Mouse (Mus musculus) heart, adult 9 months (tissue): ENCODE measurements around the gene Xylb.
A peak's percentile ranks its signal among the peaks of the same experiment; 100 is the strongest.

ENCODE experiments used
- DNase-seq, 2 experiments: peaks; one replicate each; pipeline ENCODE4 v3.0.0; 2022; ENCODE audit warnings: low spot score in 2 of 2

Xylb gene

GRCm38 (mm10) chr9:119401801-119402214 is 44.6 kb downstream of the Xylb start, which contains the start of gene Acvr2b:
Acvr2b (plus strand) TSS chr9:119402118.
- DNase-seq: peak; percentile 91 to 94

DNA sequence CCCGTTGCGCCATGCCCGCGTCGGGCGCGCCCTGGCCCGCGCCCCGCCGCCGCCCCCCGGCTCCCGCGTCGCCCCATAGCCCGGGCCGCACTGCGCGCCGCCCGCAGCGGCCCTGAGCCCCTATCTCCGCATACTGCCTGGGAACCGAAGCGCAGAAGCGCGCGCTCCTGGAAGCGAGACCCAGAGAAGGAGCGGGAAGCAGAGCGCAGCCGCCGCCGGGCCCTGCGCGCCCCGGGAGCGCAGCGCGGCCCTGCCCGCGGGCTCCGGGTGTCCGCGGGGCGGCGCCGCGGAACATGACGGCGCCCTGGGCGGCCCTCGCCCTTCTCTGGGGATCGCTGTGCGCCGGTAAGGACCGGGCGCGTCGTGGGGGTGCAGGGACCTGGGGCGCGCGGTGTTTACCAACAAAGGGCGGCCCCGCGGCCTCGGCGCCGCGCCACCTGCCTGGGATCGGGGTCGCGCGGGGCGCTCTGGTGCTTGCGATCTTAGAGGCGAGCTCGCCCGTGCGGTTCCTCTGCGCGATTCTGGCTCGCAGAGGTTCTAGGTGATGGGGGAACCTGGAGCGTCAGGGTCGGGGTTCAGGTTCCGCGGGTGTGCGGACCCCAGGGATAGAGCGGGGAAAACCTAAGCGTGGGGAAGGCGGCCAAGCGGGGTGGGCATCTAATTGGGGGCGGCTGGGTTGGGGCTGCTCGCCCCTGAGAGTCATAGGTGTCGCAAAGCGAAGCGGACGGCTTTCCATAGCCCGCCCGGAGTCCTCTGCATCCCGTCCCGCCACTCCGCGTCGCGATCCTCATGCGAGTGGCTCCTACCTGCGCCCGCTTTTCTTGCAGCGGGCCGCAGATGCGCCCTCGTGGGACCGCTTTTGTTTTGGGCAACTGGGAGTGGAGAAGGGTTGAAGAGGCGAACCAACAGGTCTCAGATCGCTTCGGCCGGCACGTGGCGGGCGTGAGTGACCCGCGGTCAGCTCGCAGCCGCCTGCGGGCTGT is 45.4 kb downstream of the Xylb start:
- peak in 1 of 2 experiments; percentile 57 for DNase-seq

DNA sequence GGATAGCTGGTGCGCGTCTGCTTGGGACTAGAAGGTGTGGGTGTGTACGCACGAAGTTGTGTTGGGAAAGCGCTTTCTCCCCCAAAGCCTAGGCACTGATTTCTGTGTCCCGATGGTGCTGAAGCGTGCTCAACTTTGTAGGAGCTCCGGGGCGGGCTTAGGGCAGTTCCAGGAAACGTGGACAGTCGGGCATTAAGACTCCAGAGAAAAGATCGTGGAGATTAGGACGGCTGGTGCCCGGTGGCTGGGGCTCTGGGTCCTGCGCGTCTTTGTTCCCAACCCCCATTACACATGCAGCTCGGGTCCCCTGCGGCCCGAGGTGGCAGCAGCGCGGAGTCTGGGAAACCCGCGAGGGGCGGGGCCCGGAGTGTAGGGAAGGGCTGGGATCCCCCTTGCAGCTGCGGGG is 46.1 kb downstream of the Xylb start:
- peak; percentile 27 to 47 for DNase-seq

GRCm38 (mm10) chr9:119404090-119404489 is 46.9 kb downstream of the Xylb start:
- DNase-seq: no peak

DNA sequence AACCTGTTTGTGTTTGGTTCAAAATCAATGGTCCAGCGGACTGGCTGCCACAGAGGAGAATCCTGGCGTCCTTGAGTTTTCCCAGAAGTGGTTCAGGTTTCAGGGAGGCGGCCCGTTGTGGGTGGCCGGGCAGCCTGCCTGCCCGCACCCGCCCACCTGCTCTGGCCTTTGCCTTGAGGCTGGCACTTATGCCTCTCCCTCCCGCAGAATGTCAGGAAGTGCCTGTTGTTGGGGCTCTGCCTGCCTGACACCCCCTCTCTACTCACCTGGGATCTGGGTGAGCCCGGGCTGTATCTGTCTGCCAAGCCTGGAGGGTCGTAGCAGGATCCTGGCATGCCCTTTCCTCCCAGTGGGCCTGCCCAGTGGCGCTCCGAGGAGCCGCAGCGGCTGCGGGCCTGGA is 50.7 kb downstream of the Xylb start:
- no peak for DNase-seq

- DNase-seq: no peak
Measured at GRCm38 (mm10) chr9:119408898-119409664, 51.9 kb downstream of the Xylb start.

GRCm38 (mm10) chr9:119409864-119410263 is 52.7 kb downstream of the Xylb start:
- DNase-seq: no peak

GRCm38 (mm10) chr9:119418025-119418424 is 60.8 kb downstream of the Xylb start:
- no peak for DNase-seq

DNA sequence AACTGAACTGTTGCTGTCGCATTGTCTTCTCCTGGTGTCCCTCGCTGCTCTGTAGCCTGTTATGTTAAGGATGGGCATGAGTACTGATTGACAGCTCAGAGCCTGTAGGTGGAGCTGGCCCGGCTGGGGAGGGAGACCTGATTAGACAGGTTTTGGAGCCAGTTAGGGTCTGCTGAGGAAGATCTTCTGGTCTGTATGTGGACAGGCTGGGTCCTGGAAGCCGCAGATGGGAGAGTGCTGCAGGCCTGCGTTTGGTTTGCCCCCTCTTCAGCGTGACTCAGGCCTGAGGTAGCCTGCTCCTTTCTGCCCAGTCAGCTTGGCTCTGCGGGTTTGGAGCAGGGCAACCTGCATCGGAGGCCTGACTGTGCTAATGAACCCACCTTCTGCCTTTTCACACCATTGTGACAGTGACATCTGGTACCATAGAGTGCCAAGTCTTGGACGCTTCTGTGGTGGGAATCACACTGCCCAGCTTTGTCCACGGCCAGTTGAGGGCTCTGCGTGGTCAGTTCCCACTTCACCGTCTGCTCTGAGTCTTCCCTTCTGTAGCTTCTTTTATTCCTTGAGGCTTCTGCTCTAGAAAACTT is 62.8 kb downstream of the Xylb start:
- DNase-seq: no peak

- DNase-seq: peak; percentile 75 to 77
Measured at GRCm38 (mm10) chr9:119425217-119425975, 68.2 kb downstream of the Xylb start.

GRCm38 (mm10) chr9:119425976-119426415 is 68.8 kb downstream of the Xylb start:
- no peak for DNase-seq

DNA sequence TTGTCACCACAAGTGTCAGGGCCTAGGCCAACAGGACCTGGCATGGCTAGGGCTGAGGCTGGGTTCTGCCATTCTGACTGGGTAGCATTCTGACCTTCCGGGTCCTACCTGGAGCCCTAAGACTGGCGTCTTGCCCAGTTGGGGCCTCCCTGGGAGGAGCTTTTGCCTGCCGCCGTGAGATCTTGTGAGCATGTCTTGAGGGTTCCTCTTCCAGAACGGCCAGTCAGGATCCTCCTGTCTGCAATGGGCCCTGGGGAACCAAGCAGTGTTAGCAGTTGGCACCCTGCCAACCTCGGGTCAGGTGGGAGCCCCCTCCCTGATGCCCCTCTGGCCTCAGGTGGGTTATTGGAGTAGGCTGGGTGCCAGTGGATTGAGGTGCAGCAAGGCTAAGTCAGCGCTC is 69.3 kb downstream of the Xylb start:
- no peak for DNase-seq

- peak; percentile 58 to 80 for DNase-seq
Measured at GRCm38 (mm10) chr9:119430311-119430710, 73.1 kb downstream of the Xylb start.

GRCm38 (mm10) chr9:119435855-119436254 is 78.7 kb downstream of the Xylb start:
- no peak for DNase-seq

DNA sequence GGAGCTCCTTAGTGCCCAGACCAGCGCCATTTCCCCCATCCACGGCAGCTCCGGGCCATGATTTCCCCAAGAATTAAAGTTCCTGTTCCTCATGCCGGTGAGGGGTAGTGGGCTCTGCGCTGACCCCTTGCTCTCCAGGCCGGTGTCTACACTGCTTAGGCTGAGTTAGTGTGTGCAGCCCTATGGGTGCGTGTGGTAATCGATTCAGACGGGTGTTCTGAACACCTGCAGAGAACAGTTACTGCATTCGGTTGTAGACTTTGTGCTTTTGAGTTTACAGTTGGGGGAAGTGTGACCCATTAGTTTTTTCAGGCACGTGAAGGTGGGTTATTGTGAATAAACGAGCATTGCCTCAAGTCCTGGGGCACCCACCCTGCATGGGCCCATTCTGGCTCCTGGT is 80.9 kb downstream of the Xylb start:
- no peak for DNase-seq

DNA sequence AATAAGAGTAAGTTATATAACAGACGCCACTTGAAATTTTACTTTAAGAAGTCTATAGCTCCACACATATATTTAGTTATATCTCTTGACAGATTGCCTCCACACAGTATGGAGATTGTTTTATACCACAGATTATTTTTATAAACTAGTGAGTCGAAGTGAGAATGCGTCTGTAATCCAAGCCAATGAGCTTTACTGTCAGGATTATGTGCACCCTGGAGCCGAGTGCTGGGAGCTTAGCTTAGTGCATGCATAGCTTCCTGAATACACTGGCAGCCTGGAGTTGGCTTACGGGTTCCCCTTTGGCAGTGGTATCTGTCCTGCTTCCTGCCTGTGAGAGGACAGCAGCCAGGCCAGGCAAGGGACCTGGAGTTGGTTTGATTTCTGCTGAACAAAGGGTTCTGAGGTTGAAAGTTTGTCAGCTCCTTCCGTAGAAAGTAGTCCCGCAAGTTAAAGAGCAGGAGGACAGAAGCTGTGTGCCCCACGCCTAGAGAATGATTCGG is 81.4 kb downstream of the Xylb start:
- no peak for DNase-seq
